Mouse (Mus musculus) liver (tissue): ENCODE measurements around the gene Rhog.
"Not testable (repeated sequence)": the region's sequence is repeated elsewhere in the genome, so short reads cannot be mapped to it uniquely, and the experiment has no call there.

Source experiments
- DNase-seq: peaks from one replicate; pipeline ENCODE4 v3.0.0-alpha.2; 2020; ENCODE audit warnings: mixed read lengths

Gene Rhog

DNA sequence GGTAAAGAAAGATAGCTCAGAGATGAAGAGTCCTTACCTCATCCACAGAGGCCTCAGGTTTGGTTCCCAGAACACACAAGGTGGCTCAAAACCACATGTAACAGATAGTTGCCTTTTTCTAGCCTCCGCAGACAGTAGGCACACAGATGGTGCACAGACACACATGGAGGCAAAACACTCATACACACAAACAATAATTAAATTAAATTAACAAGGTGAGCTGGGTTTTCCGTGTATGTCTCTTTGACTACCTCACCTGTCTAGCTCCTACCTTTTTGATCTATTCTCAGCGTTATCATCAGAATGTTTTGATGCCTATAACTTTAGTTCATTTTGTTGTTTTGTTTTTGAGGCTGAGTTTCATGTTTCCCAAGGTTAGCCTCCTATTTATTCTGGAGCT, at the start of gene Rhog:
Gene Rhog, minus strand, starts transcription at position 101 of the 400 bp plus-strand sequence.
- no peak for DNase-seq

GRCm38 (mm10) chr7:102305596-102305995, 49.7 kb upstream of the Rhog start:
- no peak for DNase-seq

DNA sequence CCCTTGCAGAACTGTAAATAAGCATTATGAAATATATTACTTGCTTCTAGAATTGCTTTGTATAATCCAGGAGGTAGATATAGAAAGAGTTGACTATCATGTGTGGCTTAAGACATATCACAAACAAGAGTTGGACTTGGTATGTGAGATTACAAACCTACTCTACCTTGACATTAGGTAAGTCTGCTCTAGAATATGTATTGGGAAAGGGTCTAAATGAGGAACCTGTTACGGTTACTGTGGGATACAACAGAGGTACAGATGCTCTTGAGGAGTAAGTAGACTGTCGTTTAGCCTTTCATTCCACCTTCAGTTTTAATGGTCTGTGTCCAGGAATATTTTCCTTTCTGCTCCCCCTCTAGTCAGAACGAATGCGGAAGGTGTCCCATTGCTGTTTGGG, 46.6 kb upstream of the Rhog start:
- DNase-seq: no peak

GRCm38 (mm10) chr7:102300761-102301160, 44.9 kb upstream of the Rhog start:
- DNase-seq: no peak

- DNase-seq: no peak
Observed at GRCm38 (mm10) chr7:102293234-102293633, 37.4 kb upstream of the Rhog start.

DNA sequence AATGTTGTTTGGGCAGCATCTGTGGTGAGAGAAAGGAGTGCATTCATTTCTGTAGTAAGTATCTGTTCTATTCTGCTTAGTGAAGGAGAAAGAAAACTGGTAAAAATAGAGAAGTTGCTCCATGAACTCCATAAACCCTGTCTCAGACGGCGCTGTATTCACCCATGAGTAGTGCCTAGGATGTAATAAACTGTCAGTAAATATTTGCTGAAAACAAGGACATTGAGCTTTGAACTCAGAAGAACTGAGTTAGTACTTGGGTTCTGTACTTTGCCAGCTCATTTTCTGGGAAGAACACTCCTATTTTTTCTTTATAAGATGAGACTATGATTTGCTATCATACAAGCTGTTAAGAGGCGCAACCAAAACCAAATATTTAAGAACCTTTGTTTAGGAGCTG, 36.4 kb upstream of the Rhog start:
- DNase-seq: no peak

DNA sequence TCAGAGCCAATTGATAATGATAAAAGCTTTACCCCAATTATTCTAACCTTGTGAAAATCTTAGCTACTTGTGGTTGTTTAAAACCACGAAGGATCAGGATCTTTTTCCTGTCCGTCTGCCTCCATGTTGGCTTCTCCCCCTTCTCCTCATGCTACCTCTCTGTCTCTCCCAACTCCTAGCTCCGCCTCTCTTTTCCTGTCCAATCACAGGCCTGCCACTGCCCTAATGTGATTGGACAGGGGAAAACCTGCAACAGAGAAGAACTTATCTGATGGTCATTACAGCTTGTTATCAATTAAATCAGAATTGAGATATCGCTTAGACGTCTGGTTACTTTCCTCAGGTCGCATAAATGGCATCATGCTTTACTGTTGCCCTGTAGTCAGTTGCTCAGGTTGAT, 33.6 kb upstream of the Rhog start:
- no peak for DNase-seq

DNA sequence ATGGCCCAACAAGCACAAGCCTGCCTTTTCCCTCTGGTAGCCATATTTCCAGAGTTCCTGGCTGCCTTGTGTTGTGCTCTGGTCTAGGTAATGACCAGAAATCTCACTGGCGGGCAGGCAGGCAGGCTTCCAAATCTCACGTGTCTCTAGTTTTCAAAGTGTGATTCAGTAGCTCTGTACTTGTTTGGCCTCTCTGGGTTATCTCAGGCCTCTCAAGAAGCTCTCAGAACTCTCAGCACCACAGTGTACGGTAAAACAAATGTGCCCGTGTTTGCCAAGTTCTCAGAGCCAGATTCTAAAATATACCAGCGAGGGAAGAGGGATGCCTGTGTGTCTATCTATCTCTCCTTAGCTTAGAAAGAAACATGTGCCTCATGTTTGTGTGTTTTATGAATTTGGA, 26.4 kb upstream of the Rhog start:
- DNase-seq: no peak

DNA sequence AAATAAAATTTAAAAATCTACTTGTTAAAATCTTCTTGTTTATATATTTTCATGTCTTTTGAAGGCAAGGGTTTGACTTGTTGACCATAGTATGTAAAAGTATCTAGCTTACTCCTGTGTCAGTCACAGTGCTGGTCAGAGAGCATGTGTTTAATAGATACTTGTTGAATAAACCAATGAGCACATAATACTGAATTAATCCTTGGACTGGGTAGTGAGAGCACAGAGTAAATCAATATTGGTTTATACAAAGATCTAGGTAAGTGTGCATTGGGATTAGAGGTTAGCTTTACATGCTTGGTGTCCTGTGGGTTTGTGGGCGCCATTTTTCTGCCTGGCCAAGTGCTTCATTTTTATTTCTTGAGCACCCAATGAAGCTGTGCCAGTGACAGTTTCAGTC, 25.5 kb upstream of the Rhog start:
- DNase-seq: no peak

DNA sequence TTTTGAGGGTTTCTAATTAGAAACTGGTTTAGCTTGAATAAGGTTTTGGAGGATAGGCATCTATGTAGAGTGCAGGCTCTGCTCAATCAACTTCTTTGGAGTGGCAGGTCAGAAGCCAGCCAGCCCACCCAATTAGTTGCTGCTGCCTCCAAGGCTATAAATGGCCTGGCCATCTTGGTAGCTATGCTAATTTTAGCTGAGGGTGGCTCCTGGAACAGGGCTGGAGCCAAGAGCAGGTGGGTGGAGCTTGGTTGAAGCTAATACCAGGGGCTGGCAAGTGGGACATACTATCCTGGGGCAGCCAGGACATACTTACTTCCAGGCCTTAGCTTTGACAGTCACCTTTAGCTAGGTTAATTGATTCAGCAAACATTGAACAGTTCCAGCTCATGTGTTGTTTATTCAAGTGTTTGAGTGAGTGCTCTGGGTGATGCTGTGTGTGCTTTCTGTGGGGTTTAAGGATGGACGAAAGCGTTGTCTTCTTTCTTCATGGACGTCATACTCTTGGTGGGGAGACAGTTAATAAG, 16.6 kb upstream of the Rhog start:
- peak; percentile 18 for DNase-seq

GRCm38 (mm10) chr7:102268395-102268748, 12.5 kb upstream of the Rhog start:
- DNase-seq: no peak

- peak; percentile 87 for DNase-seq
Observed at GRCm38 (mm10) chr7:102267601-102268394, 11.9 kb upstream of the Rhog start, which contains the start of gene Stim1. Gene Stim1, plus strand, starts transcription at chr7:102267806.

DNA sequence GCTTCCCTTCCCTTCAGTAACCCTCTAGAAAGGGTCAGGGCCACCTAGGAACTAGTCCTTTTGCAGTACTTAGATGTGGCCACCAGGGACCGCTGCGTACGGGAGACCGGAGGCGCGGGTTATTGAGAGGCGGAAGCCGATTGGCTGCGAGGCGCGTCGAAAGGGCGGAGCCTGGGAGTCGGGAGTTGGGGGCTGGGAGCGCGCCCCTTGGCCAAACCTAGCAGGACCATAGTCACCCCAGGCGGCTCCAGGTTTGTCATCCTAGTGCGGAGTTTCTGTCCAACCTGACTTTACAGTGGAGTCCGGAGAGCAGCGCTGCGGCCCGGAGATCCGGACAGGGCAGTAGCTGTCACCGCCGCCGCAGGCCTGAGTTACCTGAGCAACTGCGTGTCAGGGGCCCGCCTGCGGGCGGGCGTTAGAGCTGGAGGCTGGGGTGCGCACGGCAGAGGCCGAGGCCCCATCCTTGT, 11.3 kb upstream of the Rhog start:
- DNase-seq: peak; percentile 97

DNA sequence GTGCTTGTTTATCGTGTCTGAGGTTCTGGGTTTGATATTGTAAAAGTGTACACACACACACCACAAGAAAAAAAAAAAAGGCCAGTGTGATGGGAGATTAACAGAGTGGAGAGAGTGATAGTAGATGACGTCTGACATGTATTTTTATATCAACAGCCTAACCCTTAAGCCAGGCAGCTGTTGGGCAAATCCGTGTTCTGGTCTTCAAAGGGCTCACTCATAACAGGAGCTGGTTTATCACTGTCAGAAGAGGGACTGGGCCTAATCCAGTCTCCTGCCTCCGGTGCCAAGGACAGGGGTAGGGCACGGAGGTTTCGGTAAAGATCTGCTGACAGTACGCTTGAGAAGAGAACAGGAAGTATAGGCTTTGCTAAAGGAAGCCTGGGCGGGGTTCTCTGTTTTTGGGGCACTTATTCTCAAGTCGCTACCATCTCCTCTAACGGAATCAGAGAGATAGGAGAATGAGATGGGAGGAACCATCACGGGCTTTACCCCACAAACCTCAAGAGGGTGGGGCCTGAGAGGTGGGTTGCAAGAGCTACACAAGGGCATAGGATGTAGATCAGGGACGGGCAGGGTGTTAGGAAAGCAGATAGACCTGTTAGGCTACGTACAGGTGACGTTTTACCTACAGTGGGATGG, 10.7 kb upstream of the Rhog start:
- DNase-seq: peak; percentile 67

GRCm38 (mm10) chr7:102266021-102266400, 10.2 kb upstream of the Rhog start:
- not testable (repeated sequence) for DNase-seq

DNA sequence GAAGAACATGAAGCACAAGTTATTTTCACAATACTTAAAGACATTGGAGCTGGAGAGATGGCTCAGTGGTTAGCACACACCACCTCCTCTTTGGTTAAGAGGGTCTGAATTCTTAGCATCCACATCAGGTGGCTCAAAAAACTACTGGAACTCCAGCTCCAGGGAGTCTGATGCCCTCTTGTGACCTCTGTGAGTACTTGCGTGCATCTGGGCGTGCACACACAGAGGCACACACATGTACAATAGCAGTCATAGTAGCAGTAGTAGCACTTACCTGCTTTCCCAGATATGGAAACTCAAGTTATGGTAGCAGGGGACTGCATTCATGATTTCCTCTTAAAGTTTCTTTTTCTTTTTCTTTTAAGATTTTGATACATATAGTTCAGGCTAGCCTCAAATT, 7.2 kb upstream of the Rhog start:
- DNase-seq: no peak

DNA sequence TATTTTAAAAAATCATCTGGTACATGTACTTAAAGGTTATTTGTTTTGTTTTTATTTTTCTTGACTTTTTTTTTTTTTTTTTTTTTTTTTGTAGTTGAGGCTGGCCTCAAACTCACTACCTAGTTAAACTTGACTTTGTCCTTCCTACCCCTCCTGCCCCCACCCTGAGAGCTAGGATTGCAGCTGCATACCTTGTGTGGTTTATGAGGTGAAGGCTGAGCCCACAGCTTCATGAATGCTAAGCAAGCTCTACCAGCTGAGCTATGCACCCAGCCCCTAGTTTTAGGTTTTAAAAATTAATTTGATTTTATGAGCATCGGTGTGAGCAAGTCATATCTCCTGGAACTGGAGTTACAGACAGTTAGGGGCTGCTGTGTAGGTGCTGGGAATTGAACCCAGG, 4.7 kb upstream of the Rhog start:
- no peak for DNase-seq

- DNase-seq: no peak
Observed at GRCm38 (mm10) chr7:102259716-102260479, 4.0 kb upstream of the Rhog start.

DNA sequence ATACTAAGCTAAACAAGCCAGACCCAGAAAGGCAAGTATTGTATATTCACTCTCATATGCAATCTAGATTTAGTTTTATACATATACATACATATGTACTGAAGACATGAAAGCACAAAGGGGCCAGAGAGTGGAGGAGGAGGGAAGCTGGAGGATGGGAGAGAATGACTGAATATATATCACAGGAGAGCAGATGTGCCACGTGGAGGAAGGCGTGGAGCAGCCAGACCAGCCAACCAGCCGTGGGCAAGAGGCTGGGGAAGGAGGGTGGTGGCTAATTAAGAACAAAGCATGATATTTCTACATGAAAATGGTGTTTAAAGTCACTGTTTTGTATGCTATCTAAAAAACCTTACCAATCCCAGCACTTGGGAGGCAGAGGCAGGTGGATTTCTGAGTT, 2.9 kb upstream of the Rhog start:
- no peak for DNase-seq

- DNase-seq: peak; percentile 86
Observed at GRCm38 (mm10) chr7:102258189-102258588, 2.3 kb upstream of the Rhog start.

- no peak for DNase-seq
Observed at GRCm38 (mm10) chr7:102256636-102257035, 782 bp upstream of the Rhog start.

DNA sequence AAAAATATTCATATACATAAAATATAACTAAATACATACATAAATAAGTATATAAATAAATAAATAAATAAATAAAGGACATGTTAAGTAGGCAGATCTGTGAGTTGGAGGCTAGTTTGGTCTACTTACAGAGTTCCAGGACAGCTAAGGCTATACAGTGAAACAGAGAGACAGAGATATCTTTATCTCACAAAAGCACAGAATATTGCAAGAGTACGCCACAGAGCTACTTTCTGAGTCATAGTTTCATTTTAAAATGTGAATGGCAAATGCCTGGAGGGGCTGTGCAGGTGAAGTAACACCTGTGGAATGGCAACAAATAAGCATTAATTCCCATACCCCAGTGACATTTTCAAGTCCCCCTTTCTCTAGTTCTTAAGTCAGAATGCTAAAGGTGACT, 2.2 kb downstream of the Rhog start:
- DNase-seq: no peak

DNA sequence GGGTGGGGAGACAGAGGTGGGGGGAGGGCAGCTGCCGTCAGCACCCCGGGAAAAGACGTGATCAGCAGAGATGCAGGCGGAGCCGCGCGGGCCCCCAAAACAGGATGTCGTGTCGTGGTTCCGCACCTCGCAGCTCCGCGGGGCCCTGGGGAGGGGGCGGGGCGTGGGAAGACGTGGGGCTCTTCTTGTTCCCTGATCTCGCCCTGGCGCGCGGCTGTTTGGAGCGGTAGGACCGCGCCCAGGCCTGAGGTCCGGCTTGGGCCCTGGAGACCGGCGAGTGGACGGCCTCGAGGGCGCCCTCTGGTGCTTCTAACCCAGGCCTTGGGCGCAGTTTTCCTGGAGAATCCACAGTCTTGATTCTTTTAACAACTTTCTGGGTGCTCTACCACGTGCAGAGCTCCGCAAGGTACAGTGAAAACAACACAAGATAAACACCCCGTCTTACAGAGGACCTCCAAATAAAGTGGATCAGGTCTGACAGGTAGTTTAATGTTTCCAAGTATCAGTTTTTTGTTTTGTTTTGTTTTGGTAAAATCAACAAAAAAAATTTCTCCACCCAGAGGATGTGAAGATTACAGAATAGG, 5.1 kb downstream of the Rhog start:
- peak; percentile 93 for DNase-seq
